Mouse (Mus musculus) bone marrow macrophage, adult 2 months (primary cell): ENCODE measurements around the gene Stxbp1.

Experiments
- CTCF ChIP-seq: IDR thresholded peaks from 2 replicates; pipeline ENCODE4 v1.5.1; 2012; ENCODE audit warnings: low read depth, mild to moderate bottlenecking, low read length, moderate library complexity
- POLR2A ChIP-seq: IDR thresholded peaks from 2 replicates; pipeline ENCODE4 v1.6.1; 2012; ENCODE audit warnings: mild to moderate bottlenecking, low read depth, low read length, borderline replicate concordance

DNA sequence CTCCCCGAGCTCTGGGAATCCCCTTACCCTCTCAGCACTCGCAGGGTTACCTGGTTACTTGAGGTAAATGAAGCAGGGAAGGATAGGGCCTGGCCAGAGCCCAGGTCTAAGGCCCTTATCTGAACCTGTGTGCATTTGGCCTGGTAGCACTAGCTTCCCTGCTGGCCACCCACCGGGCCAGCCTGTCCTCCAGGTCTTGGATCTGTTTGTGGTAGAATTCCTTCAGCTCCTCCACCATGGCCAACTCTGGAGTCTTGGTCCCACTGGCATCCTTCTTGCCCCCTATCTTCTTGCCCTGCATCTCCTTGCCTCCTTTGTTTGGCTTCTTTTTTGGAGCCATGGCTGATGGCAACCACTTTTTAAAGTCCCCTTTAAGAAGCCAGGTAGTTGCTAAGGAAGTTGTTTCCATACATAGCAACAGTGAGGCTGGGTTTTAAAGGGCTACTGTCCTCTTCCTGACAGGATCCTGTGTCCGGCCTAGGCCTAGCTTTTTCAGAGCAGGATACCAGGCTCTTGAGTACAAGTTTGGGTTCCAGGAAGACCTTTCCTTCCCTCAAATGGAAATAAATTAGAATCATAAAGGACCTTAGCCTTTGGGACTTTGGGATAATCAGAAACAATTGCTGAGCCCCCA, 62.9 kb downstream of the Stxbp1 start, which contains the start of gene Cfap157:
- TF ChIP-seq POLR2A = no peak
- no peak for TF ChIP-seq CTCF
